Mouse (Mus musculus): ENCODE measurements around the gene Gga1.
"Not testable (repeated sequence)": the region's sequence is repeated elsewhere in the genome, so short reads cannot be mapped to it uniquely, and the experiment has no call there.

The Gga1 gene

DNA sequence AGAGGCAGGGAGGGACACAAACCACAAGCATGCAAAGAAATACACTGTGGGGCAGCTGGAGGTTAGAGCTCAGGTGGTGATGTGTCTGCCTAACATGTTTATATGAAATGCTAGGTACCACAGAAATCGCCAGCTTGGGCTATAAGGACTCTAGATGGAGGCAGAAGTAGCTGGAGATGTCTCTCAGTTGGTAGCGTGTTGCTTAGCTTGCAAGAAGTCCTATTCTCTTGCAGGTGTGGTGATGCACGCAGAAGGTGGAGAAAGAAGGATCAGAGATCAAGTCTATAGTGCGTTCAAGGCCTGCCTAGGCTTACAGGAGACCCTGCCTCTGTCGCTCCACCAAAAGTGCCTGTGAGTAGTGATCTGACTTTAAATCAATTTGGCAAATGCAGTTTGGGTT, 1.5 kb upstream of the Gga1 start:
- no peak for DNase-seq (ENCODE audit: low spot score)

DNA sequence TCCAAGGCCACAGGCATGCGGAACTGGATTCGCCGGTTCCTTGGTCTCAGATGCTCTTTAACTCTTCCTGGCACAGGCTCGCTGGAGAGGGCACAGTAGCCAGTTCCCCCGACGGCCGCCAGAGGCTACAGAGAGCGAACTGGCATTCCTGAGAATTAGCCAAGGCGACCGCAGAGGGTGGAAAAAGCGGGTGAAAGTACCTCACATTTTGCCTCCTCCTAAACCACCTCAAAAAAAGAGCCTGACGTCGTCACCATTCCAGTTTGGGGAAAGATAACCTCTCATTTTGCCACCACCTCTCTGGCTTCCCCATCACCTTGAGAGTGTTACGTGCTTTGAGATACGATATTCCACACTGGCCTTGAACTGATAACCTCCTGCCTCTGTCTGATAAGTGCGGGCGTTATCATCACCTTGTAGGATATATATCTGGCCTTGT, 713 bp upstream of the Gga1 start:
- DNase-seq (ENCODE audit: low spot score), result peak; percentile 87

DNA sequence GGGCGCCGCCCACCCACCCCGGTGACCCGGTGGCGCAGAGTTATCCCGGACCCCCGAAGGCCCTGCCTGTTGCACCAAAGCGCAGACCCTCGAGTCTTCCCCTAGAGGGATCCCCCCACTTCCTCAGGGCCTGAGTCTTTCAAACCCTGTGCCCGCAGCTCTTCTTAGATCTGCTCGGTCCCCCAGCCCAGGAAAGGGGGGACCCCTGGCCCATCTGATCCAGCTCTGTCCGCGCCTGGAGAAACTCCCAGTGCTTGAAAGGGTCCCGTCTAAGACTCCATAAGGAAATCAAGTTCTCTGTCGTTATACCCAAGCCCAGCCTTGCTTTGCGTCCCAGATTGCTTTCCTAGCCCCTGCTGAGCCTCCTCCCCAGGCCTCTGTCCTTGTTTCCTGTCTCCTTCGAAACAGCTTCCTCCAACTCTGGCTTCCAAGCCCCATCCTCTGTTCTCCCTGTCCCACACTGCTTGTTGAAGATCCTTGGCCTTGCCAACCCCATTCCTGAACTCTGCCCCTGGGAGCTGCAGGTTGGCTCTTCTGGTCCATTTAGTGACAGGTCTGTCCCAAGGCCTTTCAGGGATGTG, 910 bp downstream of the Gga1 start:
- DNase-seq (ENCODE audit: low spot score), result no peak

- not testable (repeated sequence) for DNase-seq (ENCODE audit: low spot score)
These were observed 2.0 kb downstream of the Gga1 start for GRCm38 (mm10) chr15:78878792-78879516.

DNA sequence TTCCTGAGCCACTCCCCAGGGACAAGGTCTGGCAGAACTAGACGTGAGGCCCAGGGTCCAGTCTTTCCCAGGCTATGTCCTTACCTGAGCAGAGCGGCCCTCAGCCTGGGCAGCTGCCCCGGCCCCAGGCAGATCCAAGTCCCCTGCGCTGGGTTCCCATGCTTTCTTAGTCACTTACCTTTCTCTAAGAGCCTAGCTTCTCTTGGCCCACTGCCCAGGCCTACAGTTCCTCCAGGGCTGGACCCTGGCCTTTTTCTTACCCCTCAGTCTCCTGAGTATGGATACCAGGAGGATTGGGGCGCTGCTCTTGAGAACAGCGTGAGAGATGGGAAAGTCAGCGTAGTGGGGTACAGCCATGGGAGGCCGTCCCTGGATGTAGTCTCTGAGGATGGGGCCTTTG, 3.4 kb downstream of the Gga1 start:
- DNase-seq (ENCODE audit: low spot score), result no peak

DNA sequence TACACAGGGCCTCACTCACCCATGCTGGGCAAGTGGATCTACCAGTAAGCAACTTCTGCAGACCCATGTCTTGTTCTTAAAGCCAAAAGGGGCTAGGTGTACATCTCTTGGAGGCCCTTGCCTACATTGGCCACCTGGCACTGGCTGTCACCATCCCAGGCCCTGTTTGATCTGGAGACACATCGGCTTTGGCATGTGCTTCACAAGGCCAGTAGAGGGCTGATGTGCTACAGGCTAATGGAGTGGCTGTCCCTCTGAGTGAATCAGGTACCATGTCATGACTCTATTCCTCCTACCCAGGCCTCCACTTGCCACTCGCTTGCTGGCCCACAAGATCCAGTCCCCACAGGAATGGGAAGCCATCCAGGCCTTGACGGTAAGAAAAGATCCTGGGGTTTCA, 4.8 kb downstream of the Gga1 start:
- no peak for DNase-seq (ENCODE audit: low spot score)

DNA sequence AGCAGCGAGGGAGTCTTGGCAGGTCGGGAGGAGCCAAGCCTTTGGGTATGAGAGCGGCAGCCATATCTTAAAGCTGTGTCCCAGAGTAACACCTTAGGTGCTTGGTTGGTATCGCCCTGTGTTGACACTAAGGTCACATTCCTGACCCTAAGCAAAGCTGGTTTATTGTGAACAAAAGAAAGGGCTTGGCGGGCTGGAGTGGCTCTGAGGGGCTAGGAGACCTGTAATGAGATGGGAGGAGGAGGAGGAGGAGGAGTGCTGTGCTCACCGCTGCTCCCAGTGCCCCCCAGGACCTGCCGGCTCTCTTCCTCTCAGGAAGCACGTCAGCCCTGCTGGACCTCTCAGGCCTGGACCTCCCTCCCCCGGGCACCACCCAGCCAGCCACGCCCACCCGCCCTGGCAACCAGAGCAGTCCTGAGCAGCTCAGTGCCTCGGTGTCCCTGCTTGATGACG, 12.4 kb downstream of the Gga1 start:
- DNase-seq (ENCODE audit: low spot score), result no peak

DNA sequence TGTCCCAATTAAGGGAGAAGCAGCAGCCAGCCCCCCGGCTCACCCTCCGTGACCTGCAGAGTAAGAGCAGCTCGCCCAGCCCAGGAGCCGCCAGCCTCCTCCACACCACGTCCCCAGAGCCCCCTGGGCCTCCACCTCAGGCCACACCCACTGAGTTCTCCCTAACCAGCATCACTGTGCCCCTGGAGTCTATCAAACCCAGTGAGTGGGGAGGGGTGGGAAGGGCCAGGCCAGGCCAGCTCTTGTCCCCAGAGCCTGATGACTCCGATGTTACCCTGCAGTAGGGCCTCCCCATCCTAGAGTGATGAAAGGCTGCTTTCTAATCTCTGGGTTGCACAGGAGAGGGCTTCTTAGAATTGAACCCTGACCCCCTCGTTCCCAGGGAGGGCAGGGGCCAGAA, 15.4 kb downstream of the Gga1 start:
- DNase-seq (ENCODE audit: low spot score), result no peak

- no peak for DNase-seq (ENCODE audit: low spot score)
These were observed 17.7 kb downstream of the Gga1 start for GRCm38 (mm10) chr15:78894726-78895125.

- no peak for DNase-seq (ENCODE audit: low spot score)
These were observed 18.8 kb downstream of the Gga1 start for GRCm38 (mm10) chr15:78895741-78896140.

DNA sequence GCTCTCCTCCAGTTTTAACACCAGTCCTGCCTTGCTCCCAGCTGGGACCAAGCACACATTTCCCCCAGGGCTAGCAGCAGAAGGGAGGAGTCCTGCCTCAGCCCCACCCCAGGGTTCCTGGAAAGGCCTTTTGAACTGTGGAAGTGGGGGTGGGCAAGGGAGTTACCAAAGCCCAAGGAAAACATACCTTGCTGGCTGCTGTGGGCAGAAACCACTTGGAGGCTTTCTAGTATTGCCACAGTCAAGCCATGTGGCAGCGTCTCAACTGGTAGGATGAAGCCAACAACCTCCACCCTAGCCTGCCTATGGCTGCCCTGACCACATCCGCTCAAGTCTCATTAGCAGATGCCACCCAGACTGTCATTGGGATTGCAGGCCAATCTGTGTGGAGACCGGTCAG, 19.2 kb downstream of the Gga1 start:
- no peak for DNase-seq (ENCODE audit: low spot score)

GRCm38 (mm10) chr15:78897488-78897887, 20.5 kb downstream of the Gga1 start:
- no peak for DNase-seq (ENCODE audit: low spot score)

DNA sequence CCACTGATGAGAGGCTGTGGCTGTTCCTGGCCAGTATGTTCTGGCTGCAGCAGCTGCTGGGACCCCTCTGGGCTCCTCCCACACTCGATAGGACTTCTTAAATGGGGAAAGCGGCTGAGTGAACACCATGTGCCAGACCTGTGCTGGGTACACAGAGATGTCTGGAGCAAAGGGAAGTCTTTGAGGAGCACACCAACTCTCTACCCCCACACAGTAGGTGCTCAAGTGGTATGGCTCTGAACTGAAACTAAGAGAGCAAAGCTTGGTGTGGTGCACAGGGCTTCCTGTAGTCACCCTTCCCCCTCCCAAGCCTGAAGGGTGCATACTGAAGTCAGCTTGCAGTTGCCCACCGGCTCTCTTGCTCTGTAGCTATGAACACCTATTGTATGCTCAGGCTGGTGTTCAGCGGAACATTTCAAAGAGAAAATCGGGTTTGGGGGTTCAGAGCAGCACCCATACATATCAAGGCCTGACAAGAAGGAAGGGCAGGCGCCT, 21.6 kb downstream of the Gga1 start:
- DNase-seq (ENCODE audit: low spot score), result no peak

DNA sequence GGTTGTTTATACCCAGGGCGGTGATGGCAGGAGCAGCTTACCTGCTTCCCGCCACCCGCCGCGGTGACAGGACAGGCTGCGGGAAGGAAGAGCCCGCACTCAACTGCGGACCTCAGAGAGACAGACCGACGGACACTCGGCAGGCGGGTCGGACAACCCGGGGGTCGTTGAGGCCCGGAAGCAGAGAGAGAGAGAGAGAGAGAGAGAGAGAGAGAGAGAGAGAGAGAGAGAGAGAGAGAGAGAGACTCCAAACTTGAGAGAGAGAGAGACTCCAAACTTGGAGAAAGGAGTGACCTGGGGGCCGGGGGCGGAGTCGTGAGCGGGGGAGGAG, 22.4 kb downstream of the Gga1 start, which contains the start of gene Gm49510:
Gene Gm49510, plus strand, starts transcription at position 259 of the 331 bp plus-strand sequence.
- no peak for DNase-seq (ENCODE audit: low spot score)

GRCm38 (mm10) chr15:78899740-78900584, 23.0 kb downstream of the Gga1 start, which contains the start of gene Sh3bp1:
Gene Sh3bp1 (plus strand): TSS chr15:78899768.
- peak; percentile 71 for DNase-seq (ENCODE audit: low spot score)

DNA sequence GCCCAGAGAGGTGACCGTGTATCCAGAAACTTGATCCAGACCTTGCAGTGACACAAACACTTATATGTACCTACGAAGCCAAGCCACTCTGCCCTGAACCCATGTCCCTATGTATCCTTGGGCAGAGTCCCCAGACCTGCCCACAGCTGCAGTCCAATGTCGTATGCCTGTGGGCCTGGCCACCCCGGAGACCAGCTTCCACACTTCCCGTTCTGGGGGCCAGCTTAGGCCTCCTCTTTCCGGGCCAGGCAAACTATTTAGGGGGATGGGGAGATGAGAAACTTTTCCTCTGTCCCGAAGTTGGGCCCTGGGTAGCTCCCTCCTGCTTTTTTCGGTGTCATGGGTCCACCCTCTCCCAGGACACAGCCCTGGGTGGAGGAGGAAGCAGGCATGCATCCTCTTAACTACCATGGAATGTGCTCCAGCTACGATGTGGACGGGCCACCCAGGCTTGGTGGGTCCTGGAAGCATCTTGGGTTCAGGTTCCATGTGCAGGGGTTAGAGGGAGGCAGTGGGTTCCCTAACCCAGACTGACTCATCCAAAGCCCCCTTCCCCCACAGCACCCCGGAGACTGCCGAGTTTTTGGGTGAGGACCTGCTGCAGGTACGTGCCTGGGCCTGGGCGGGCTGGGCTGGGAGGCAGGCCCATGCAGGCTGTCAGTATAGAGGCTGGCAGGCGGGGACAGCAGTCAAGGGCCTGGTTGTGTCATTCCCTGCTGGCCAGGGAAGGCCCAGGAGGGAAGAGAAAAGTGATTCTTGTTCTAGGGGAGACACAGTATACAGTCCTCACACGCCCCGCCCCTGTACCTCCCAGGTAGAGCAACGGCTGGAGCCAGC, 23.8 kb downstream of the Gga1 start:
- no peak for DNase-seq (ENCODE audit: low spot score)

DNA sequence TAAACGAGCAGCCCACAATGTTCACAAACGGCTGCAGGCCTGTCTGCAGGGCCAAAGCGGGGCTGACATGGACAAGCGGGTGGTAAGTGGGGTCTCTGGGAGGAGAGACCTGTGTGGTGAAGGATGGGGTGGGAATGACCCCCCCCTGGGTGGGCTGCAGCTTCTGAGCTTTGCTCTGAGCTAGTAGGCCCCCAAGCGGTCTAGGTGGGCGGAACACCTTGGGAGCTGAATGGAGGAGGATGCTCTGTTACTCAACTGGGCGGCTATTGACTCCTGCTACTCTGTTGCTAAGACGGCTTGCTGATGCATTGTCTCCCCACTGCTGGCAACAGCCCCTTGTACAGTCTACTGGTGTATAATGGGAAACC, 24.4 kb downstream of the Gga1 start:
- no peak for DNase-seq (ENCODE audit: low spot score)

GRCm38 (mm10) chr15:78903243-78903642, 26.3 kb downstream of the Gga1 start:
- DNase-seq (ENCODE audit: low spot score), result peak; percentile 92

- no peak for DNase-seq (ENCODE audit: low spot score)
These were observed 31.4 kb downstream of the Gga1 start for GRCm38 (mm10) chr15:78908399-78908798.

DNA sequence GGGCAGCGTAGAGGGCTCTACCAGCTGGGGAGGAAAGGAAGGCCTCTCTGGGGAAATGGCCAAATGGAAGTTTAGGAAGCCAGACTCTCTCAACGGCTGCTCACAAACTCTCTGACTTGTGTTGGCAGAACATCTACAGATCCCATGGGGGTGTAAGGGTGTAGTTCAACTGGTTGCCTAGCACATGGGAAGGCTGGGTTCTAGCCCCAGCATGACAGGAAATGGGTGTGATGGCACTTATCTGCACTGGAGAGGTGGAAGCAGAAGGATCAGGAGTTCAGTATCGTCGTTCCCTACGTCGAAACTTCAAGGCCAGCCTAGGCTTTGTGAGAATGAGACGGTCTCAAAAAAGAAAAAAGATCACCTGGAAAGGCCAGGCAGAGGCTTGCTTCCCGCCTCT, 32.0 kb downstream of the Gga1 start:
- DNase-seq (ENCODE audit: low spot score), result no peak

- DNase-seq (ENCODE audit: low spot score), result peak; percentile 73
These were observed 35.0 kb downstream of the Gga1 start for GRCm38 (mm10) chr15:78912040-78912439.

GRCm38 (mm10) chr15:78913632-78914090, 36.7 kb downstream of the Gga1 start, which contains the start of gene Pdxp:
Gene Pdxp (plus strand): TSS chr15:78913919.
- peak; percentile 98 for DNase-seq (ENCODE audit: low spot score)

All from retina, embryonic 14.5 days (tissue).